Mouse (Mus musculus) forebrain, embryonic 16.5 days (tissue): Measurements from ENCODE around the gene Cc2d1a. TPM values are rescaled to one million over a fixed set of nuclear protein-coding genes. Genes with fewer than 3 reads are reported as not detected.
A peak's percentile ranks its signal among the peaks of the same experiment; 100 is the strongest.

Experiments used
- ATAC-seq: fragments of 200-750 bp; cut with Nextera tagmentation; 2 replicates; pipeline ENCODE4 v1.8.0; 2017; ENCODE audit warnings: mild to moderate bottlenecking, moderate library complexity
- H3K27ac ChIP-seq: fragments of 300-500 bp; sonication (generic); 2 replicates; pipeline ENCODE4 v1.5.1; 2014; ENCODE audit warnings: low read length, control low read depth
- H3K27me3 ChIP-seq: fragments of 300-500 bp; sonication (generic); replicated peaks from 2 replicates; pipeline ENCODE4 v1.6.1; 2014; ENCODE audit warnings: low read length; ENCODE audit not compliant: control insufficient read depth, insufficient read depth
- H3K36me3 ChIP-seq: fragments of 300-500 bp; sonication (generic); 2 replicates; pipeline ENCODE4 v1.6.1; 2014; ENCODE audit not compliant: control insufficient read depth, insufficient read depth
- H3K4me1 ChIP-seq: fragments of 300-500 bp; sonication (generic); replicated peaks from 2 replicates; pipeline ENCODE4 v1.6.1; 2014; ENCODE audit warnings: low read length; ENCODE audit not compliant: control insufficient read depth, insufficient read depth
- H3K4me2 ChIP-seq: fragments of 300-500 bp; sonication (generic); 2 replicates; pipeline ENCODE4 v1.6.1; 2014; ENCODE audit warnings: mild to moderate bottlenecking, low read length, control low read depth
- H3K4me3 ChIP-seq: fragments of 300-500 bp; sonication (generic); replicated peaks from 2 replicates; pipeline ENCODE4 v1.5.1; 2014; ENCODE audit warnings: mild to moderate bottlenecking, low read length, control low read depth
- H3K9ac ChIP-seq: fragments of 300-500 bp; sonication (generic); replicated peaks from 2 replicates; pipeline ENCODE4 v1.6.1; 2014; ENCODE audit warnings: low read depth, low read length, control low read depth
- H3K9me3 ChIP-seq: fragments of 300-500 bp; sonication (generic); 2 replicates; pipeline ENCODE4 v1.6.1; 2016; ENCODE audit warnings: low read length; ENCODE audit not compliant: control insufficient read depth
- WGBS: fragments of 180-500 bp; shearing (Covaris S2); extraction: QIAGEN DNeasy Blood & Tissue Kit; methylation state at CpG from one replicate; pipeline ENCODE4 v1.1.7; 2014; 5-methylcytosine and 5-hydroxymethylcytosine counted together
- polyA plus RNA-seq: library from polyadenylated mRNA; unstranded; fragments of >200 nt; fragmentation: Nextera tagmentation; extraction: Ambion mirVana; gene quantifications from 2 replicates; pipeline ENCODE4 v1.2.1, GENCODE M21; 2015

Gene Cc2d1a
- polyA plus RNA-seq, 1 experiment from 2014 or later = 43.8 TPM

DNA sequence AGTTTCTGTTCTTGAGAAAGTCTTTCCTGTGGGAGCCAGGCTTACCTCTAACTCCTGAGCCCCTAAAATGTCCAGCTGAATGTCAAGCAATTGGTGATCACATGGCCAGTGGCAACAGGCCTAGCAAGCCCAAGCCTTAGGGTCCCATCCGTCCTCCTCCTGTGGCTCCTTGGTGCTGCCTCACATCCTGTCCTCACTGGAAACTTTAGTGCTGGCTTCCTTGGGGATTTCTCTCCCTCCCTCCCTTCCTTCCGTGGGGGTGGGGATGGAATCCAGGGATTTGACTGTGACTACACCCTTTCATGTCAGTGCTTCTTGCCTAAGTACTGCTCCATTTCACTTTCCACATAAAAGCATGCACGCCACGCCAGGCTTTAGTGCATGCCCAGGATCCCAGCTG, 41.9 kb upstream of the Cc2d1a start:
- H3K4me1 ChIP-seq = peaks cover 24% of the 10 kb centered on the region
- no peak overlapping the region for H3K4me2 ChIP-seq
- H3K9ac ChIP-seq = no peak overlapping the region
- H3K9me3 ChIP-seq = no peaks in the 10 kb centered on the region
- H3K27me3 ChIP-seq = no peaks in the 10 kb centered on the region
- no peak overlapping the region for H3K4me3 ChIP-seq
- H3K27ac ChIP-seq = no peak overlapping the region
- WGBS = 68% methylated on average over 4 of the region's 4 CpGs
- ATAC-seq = no peak
- H3K36me3 ChIP-seq = no peaks in the 10 kb centered on the region

DNA sequence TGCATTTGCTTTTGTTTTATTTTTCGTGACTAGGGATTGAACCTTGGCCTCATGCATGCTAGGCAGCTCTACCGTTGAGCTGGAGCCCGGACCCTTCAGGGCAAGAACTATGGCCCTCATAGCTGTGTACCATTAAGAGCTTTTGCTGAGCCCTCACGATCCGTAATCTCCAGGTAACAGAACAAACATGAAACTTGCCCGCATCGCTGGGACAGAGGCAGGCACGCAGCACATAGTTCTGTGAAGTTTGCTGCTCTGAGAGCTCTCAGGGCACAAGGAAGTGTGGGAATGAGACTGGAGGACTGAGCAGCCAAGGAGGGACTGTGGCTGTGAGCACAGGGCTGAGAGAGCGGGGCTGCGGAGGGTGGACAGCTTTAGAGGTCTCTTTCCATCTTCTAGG, 40.9 kb upstream of the Cc2d1a start:
- no peak overlapping the region for H3K4me2 ChIP-seq
- peaks cover 31% of the 10 kb centered on the region for H3K4me1 ChIP-seq
- no peak overlapping the region for H3K4me3 ChIP-seq
- H3K36me3 ChIP-seq = no peaks in the 10 kb centered on the region
- no peak overlapping the region for H3K27ac ChIP-seq
- WGBS = 91% methylated on average over 10 of the region's 10 CpGs
- no peaks in the 10 kb centered on the region for H3K9me3 ChIP-seq
- no peak overlapping the region for H3K9ac ChIP-seq
- no peaks in the 10 kb centered on the region for H3K27me3 ChIP-seq
- ATAC-seq = no peak

DNA sequence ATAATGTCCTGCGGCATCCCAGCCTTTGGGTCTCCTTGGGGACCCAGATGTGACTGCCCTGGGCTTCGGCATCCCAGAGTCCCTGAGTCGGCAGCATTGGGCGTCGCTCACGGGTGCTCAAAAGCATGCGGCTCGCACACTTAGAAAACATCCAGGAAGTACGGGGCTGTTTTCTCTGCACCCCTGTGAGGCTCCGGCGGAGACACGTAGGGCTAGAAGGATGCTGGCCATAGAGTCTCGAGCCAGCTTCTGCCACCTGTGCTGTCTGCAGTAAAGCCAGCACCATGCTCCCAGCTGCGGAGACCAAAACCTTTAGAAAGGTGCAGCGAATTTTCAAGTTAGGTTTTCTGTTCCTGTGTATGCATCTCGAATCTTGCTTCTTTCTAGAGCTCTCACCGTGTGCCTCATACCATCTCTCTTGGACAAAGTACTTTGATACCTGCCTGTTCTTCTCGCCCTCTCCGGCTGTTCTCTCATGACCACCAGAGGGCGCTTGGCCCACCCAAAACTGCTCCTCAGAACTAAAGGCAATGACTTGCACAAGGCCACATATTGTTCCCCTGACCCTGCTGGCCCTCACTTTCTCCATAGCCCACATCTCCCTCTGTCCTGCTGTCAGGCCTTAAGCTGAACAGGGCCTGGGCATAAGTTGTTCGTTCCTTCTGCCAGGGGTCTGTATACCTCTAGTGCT, 39.5 kb upstream of the Cc2d1a start:
- Histone ChIP-seq H3K27ac (no peak overlapping the region), H3K4me2 (peak overlapping the region; percentile 55), H3K9ac (peak overlapping the region; percentile 49), H3K9me3 (no peaks in the 10 kb centered on the region), H3K4me3 (peak overlapping the region; percentile 30), H3K4me1 (peaks cover 33% of the 10 kb centered on the region), H3K27me3 (no peaks in the 10 kb centered on the region), H3K36me3 (no peaks in the 10 kb centered on the region)
- 3% methylated on average over 21 of the region's 21 CpGs for WGBS
- no peak for ATAC-seq

DNA sequence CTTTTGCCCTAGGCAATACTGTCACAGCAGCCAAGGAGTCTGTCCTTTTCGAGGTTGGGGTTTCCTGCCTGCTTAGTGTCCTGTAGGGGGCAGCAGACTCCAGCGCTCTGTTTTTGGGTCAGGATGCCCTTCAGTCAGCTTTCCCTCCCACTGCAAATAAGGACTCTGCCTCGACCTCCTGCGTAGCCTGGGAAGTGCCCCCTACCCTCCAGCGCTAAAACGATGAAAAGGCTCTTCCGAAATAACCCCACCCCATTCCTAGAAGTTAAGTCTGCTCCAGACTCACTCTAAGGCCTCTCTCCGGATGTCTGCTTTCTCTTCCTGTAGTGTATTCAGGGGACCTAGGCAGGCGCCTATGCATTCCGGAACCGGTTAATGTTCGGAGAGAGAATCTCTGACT, 38.8 kb upstream of the Cc2d1a start:
- Histone ChIP-seq H3K36me3 (no peaks in the 10 kb centered on the region), H3K4me1 (peaks cover 32% of the 10 kb centered on the region), H3K4me2 (peak overlapping the region; percentile 55), H3K4me3 (peak overlapping the region; percentile 30), H3K27ac (no peak overlapping the region), H3K27me3 (no peaks in the 10 kb centered on the region), H3K9ac (peak overlapping the region; percentile 49), H3K9me3 (no peaks in the 10 kb centered on the region)
- under 1% methylated on average over 12 of the region's 12 CpGs for WGBS
- ATAC-seq = peak; percentile 11; the same call in 1 of the 2 replicates

DNA sequence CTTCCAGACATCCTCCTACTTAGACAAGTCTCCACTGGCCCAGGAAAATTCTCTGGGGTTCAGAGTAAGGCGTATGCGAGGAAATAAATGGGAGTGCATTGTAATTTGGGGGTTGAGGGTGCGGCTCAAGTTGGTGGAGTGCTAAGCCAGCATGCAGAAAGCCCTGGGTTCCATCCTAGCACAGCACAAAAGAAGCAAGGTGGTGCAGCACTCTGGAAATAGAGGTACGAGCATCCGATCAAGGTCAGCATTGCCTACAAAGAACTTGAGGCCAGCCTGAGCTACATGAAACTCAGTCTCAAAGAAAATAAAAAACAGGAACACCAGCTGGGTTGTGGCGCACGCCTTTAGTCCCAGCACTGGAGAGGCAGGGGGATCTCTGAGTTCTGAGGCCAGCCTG, 37.4 kb upstream of the Cc2d1a start, which contains the start of gene Nanos3:
Gene Nanos3, minus strand, starts transcription at position 101 of the 400 bp plus-strand sequence.
- no peaks in the 10 kb centered on the region for H3K9me3 ChIP-seq
- no peak for ATAC-seq
- peak within 1 kb of the TSS; percentile 96 for H3K27ac ChIP-seq
- WGBS = 94% methylated on average over 7 of the region's 7 CpGs
- no peaks in the 10 kb centered on the region for H3K27me3 ChIP-seq
- H3K4me3 ChIP-seq = peak within 1 kb of the TSS; percentile 70
- peak within 1 kb of the TSS; percentile 70 for H3K4me2 ChIP-seq
- H3K4me1 ChIP-seq = peaks cover 45% of the 10 kb centered on the region
- peak within 1 kb of the TSS; percentile 98 for H3K9ac ChIP-seq
- H3K36me3 ChIP-seq = no peaks in the 10 kb centered on the region

DNA sequence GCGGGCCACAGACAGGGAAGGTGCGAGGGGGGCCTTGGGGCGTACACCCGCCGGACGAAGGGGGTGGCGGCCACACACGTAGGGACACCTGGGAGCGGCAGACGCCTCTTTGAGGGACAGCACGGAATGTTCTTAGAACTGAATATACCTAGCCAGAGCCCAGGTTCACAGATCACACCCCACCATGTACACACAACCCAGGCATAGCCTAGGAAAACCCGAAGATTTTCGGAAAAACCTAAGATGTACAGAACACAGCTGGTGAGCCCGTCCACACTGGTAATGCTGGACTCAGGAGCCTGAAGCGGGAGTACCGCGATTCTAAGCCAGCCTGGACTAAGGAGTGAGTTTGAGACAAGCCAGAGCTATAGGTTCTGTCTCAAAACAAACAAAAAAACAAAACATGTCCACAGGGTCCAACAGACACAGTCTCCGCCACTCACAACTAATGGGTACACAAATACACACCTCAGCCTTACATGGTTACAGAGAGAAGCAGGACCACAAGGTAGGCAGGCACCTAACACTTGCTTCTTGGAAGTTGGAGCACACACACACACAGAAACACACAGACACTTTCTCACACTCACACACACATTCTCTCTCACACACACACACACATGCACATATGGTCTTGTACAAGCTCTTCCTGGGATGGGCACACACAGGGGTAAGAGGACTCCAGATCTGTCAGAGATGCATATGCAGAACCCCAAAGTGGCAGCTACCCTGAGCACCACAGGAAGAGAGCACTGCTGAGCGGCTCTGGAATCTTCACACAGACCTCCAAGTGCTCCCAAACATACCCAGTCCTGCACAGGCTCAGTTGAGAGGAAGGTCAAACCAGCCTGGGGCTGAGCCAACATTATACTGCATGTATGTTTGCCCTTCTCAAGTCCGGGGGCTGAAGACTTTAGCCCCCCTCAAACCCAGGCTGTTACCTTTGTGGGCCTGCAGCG, 36.6 kb upstream of the Cc2d1a start:
- H3K27me3 ChIP-seq = no peaks in the 10 kb centered on the region
- H3K27ac ChIP-seq = peak overlapping the region; percentile 96
- H3K4me3 ChIP-seq = peak overlapping the region; percentile 70
- peak; percentile 10 for ATAC-seq
- H3K4me2 ChIP-seq = peak overlapping the region; percentile 70
- H3K9me3 ChIP-seq = no peaks in the 10 kb centered on the region
- H3K9ac ChIP-seq = peak overlapping the region; percentile 98
- 17% methylated on average over 21 of the region's 21 CpGs for WGBS
- peaks cover 52% of the 10 kb centered on the region for H3K4me1 ChIP-seq
- H3K36me3 ChIP-seq = no peaks in the 10 kb centered on the region

DNA sequence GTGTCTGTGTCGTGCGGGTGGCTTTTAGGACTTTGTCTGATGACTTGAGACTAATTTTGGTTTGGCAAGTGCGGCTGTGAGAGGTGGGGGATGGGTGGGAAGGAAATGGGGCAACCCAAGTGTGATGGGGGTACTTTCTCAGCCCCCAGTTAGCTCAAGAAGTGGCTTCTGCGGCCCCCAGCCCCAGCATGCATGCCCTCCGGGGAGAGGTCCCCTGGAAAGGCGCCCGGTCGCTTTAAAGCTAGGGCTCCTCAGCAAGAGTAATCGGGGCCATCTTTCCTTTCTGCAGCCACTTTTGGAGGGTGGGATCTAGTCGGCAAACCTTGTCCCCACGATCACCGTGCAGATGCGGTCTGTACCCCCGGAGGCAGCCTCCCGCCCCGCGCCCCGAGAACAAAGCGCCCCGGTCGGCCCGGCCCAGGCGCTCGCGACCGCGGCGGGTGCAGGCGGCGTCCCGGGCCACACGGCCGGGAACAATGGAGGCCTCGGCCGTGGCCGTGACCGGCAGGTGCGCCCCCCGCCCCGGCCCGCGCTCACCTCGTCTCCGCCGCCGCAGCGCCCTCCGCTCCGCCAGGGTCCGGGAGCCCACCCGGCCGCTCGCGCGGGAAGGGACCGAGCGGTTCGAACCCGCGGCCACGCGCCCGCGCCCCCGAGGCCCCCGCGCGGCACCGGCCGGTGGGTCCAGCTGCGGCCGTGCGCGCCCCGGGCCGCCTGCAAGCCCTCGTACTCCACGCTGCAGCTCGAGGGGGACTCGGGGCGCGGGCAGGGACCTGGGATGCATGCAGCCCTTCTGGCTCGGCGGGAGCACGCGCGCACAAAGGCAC, 35.7 kb upstream of the Cc2d1a start:
- H3K9ac ChIP-seq = peak overlapping the region; percentile 98
- no peaks in the 10 kb centered on the region for H3K36me3 ChIP-seq
- H3K9me3 ChIP-seq = no peaks in the 10 kb centered on the region
- H3K4me2 ChIP-seq = peak overlapping the region; percentile 70
- ATAC-seq = peak; percentile 27
- H3K4me3 ChIP-seq = peak overlapping the region; percentile 70
- H3K27me3 ChIP-seq = no peaks in the 10 kb centered on the region
- under 1% methylated on average over 64 of the region's 87 CpGs for WGBS
- H3K4me1 ChIP-seq = peaks cover 60% of the 10 kb centered on the region
- peak overlapping the region; percentile 96 for H3K27ac ChIP-seq

DNA sequence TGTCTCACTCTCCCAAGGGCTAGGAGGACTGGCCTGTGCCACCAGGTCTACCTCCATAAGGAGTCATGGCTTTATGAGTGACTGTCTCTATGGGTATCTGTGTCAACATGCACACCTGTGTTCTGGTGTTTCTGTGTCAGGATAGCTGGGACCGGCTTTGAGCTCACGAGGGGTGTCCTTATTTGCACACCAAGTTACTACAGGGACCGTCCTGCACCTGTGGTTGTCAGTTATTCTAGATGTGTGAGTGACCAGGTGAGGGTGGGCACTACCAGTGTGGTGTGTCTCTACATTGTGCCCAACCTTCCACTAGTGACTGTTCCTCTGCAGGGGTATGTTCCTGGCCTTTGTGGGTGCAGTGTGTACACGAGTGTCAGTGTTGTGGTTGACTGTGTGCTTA, 35.1 kb upstream of the Cc2d1a start:
- H3K9ac ChIP-seq = peak overlapping the region; percentile 98
- peak overlapping the region; percentile 70 for H3K4me3 ChIP-seq
- peaks cover 62% of the 10 kb centered on the region for H3K4me1 ChIP-seq
- H3K4me2 ChIP-seq = peak overlapping the region; percentile 70
- H3K27ac ChIP-seq = peak overlapping the region; percentile 96
- no peaks in the 10 kb centered on the region for H3K27me3 ChIP-seq
- WGBS = 36% methylated on average over 4 of the region's 4 CpGs
- H3K36me3 ChIP-seq = no peaks in the 10 kb centered on the region
- peak; percentile 4; the same call in 1 of the 2 replicates for ATAC-seq
- H3K9me3 ChIP-seq = no peaks in the 10 kb centered on the region
